Mouse (Mus musculus): Measurements from ENCODE around the gene Olfr549.

The Olfr549 gene

DNA sequence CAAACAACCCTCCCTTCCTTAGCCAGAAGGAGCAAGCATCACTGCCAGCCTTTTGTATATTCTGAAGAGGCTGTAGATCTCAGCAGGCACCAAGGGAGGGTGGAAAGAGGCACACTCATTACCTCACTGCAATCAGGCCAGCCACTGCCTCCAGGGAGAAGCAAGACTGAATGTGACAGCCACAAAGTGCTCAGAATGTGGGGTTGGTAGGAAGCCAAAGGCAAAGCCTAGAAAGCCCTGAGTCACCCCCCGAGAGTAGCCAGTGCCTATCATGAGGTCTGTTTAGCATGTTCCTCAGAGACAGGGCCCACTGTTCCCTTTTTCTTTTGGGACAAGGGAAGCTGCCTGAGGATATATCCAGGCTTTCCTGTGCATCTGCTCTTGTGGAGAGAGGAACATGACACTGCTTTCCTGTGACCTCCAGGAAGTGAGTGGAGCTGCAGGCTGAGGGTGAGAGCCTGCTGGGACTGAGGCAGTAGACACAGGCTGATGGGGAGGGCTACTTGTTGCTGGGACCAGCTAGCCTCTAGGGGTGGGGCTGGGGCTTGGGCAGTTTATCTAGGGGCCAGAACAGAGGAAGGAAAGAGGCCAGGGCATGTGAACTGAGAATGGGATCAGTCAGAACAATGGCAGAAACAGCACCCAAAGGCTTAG is 47.8 kb downstream of the Olfr549 start, which contains the start of gene Olfr552:
Olfr552 (plus strand) TSS at position 393 of the 654 bp plus-strand sequence.
- no peak for DNase-seq (ENCODE audit: low spot score)

Measured in embryo, embryonic 10 days (tissue).